Mouse (Mus musculus) heart, postnatal 10 days (tissue): ENCODE data around the gene Akt2. TPM values are rescaled to one million over a fixed set of nuclear protein-coding genes. Genes with fewer than 3 reads are reported as not detected.
A peak's percentile ranks its signal among the peaks of the same experiment; 100 is the strongest.

Experiments
- DNase-seq, 2 experiments: peaks; one replicate each; pipeline ENCODE4 v3.0.0; 2021
- intact Hi-C: fragments of 180-260 bp; cut with DNase I; formaldehyde crosslinking; loops from one replicate; pipeline ENCODE4 v1.15.1; 2025
- total RNA-seq, 2 experiments: library from RNA; stranded (reverse); gene quantifications; 2 replicates each; pipeline ENCODE4 v1.2.3; 2021

The Akt2 gene
- total RNA-seq, 2 experiments from 2014 or later = 171 to 174 TPM

DNA sequence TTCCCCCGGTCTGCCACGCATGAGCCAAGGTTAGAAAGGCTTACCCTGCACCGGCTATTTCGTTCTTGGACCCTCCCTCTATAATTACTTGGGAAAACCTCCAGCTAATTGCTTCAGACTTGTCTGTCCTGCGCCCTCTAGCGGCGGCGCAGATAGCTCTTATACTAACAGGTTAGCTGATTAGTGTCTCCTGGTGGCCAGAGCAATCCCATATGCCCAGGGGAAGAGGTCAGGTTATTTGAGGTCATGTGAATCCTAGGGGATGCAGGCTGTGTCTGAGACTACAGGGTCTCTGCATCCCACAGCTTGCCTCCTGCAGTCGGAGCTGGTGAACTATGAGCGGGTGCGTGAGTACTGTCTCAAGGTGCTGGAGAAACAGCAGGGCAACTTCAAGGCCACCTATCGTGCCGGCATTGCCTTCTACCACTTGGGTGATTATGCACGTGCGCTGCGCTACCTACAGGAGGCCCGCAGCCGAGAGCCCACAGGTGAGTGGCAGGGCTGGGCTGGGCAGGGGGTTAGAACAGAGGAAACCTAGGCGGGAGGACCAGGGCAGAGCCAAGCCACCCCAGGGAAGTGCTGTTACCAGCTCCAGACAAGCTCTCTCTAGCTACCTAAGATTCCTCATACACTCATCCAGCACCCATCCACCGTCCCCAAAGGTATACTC is 63.4 kb downstream of the Akt2 start:
- intact Hi-C loops = no loop called here
- no peak for DNase-seq

DNA sequence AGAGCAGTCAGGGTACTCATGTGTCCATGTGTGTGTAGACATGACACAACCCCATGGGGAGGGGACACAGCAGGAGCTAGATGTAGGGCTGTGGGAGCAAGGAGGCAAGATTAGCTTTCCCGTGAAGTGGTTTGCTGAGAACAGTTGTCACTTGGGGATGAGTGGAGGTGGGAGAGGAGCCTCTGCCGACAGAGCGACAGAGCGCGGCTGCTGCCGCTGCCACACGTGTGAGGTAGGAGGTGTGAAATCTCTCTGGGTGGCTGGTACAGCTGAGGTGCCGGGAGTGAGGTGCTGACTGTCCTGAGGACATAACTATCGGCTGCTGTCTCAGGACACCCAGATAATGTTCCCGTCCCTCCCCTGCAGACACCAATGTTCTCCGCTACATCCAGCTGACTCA is 64.2 kb downstream of the Akt2 start:
- DNase-seq = no peak
- intact Hi-C loops = no loop called here

DNA sequence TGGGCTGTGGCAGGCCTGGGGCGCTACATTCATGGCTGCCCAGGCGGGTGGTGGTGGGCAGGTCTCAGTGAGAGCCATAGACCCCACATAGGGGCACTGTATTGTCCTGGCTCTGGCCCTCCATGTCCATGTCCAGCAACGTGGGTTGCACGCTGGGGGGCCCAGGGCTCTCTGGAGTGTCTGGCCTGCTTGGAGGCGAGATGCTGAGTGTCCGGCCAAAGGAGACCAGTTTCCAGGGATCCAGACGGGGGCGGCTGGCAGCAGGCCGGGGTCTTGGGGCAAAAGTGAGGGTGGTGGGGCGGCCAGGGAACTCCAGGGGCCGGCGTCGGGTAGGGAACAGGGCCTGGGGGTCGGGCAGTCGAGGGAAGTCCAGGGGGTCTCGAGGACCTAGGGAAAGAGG is 65.2 kb downstream of the Akt2 start:
- intact Hi-C loops = no loop called here

DNA sequence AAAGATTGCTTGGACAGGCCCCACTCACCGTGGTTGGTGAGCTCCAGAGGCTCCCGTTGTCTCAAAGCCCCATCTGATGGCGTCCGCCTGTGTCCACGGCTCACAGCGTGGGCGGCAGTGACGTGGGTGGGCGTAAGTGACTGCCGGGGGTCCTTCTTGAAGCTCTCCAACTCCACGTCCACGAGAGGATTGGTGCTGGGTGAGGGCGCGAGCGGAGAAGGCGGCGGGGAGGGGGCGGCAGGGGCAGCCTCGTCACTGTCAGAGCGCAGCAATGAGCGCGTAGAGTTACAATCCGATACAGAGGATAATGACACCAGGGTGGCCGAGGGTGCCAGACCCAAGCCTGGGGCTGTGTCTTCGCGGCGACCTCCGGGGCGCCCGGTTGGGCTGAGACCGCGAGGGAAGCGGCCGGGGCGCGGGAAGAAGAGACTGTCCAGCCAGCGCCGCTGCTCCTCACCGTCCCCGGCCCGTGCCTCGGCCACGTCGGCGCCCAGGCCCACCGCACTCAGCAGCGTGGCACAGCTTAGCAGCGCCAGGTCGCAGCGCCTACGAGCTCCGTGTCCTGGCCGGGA is 66.6 kb downstream of the Akt2 start:
- intact Hi-C loops = no loop called here
- DNase-seq = no peak

More for the DNA sequence above, 65.2 kb downstream of the Akt2 start:
- DNase-seq = no peak

DNA sequence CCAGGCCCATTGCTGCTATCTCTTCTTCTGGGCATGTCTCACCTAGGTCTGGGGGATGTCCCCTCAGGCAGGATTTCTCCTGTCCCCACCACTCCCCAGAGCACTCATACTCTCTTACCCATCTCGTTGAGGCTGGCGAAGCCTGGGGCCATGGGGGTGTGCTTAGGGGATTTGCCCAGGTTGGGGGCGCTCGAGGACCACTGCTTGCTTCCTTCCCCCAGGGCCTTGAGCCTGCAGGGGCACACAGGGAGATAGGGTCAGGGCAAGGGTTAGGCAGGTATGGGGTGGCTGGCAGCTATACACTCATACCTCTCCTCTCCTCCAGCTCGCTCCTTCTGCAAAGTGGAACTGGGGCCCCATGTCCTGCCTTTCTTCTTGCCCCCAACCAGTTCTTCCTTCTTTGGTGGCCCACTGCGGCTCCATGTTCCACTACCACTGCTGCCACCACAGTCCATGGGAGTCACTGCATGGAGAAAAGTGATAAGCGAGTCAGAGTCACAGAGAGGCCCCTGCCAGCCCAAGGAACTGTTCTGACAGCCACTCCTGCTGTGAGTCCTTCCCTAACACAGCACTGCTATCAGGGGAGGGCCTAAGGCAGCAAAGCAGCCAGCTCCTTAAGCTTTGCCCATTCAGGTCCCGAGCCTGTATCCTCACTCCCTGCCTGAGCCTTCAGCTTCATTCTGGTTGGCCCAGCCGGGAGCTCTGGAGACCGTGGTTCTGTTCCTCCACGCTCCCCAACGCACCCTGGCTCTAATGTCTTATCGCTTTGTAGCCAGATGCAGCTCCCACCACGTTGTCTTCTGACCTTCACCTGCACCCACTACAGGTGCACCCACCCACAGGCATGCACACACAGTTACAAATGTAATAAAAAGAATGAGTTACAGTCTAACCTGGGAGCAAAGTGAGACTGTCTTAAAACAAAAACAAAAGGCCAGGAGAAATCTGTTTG is 67.6 kb downstream of the Akt2 start:
- DNase-seq = no peak
- intact Hi-C loops = no loop called here

DNA sequence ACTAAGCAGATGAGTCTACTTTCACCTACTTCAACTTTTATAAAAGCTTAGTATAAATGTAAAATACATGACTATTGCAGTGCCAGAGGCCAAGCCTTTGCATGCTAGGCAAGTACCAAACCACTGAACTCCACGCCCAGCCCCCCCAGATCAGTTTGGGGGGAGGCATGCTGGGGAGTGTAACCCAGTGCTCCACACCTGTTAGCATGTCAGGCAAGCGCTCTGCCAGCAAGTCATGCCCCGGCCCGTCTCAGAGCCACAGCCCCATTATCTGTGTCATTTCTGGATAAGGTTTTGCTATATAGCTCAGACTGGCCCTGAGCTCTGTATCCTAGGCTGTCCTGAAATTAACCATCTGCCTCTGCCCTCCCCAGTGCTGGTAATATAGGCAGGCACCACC is 70.7 kb downstream of the Akt2 start:
- intact Hi-C loops = no loop called here
- no peak for DNase-seq

DNA sequence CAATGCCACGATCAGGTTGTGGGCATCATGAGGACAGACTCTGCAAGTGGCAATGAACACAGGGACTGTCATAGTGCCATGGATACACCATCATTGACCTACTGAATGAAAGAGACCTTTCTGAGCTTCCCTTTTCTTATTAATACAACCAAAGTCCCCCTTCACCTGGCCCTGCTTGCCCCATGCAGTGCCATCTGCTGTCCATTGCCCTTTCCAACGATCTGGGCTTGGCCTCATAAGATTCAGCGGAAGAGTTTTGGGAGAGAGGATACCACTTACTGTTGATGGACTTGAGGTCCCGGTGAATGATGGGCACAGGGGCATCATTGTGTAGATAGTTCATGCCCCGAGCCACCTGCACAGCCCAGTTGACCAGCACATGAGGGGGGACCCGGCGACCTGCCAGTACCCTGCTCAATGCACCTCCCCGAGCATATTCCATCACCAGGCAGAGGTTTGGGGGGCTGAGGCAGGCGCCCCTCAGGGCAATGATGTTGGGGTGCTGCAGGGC is 81.8 kb downstream of the Akt2 start:
- DNase-seq = no peak
- intact Hi-C loops = no loop called here

DNA sequence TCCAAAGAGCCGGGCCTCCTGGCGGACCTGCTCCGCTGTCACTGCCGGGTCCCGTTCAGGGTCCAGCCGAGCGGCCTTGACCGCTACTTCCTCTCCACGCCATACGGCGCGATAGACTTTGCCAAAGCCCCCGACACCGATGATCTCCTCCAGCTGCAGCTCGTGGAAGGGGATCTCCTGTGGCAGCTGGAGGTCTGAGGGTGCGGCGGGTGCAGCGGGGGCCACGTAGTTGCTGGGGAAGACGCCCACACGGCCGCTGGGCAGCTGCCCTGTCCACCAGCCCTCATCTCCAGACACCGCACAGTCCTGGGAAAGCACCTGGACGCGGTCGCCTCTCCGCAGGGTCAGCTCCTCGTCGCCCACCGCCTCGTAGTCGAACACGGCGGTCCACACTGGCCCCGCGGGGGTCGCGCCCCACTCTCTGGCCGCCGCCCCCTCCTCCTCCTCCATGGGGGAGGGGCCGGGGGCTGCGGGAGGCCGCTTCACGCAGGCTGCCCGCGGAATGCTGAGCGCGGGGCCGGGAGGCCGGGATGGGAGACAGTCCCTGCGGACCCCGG is 82.3 kb downstream of the Akt2 start:
- intact Hi-C loops = no loop called here
- DNase-seq = peak; percentile 18 to 37

DNA sequence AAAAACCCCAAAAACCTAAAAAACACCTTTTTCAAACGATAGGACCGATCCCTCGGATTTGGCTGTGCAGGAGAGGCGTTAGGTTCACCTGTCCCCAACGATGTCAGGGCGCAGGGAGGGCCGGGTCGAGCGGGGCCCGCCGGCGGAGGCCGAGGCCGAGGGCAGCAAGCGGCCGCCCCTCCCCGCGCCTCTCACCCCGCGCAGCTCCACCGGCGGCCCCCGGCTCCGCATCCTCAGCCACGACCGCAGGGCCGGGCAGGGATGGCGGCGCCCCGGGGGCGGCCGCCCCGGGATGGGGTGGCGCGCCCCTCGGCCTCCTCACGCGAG is 82.8 kb downstream of the Akt2 start:
- intact Hi-C loops = no loop called here
- DNase-seq = no peak

DNA sequence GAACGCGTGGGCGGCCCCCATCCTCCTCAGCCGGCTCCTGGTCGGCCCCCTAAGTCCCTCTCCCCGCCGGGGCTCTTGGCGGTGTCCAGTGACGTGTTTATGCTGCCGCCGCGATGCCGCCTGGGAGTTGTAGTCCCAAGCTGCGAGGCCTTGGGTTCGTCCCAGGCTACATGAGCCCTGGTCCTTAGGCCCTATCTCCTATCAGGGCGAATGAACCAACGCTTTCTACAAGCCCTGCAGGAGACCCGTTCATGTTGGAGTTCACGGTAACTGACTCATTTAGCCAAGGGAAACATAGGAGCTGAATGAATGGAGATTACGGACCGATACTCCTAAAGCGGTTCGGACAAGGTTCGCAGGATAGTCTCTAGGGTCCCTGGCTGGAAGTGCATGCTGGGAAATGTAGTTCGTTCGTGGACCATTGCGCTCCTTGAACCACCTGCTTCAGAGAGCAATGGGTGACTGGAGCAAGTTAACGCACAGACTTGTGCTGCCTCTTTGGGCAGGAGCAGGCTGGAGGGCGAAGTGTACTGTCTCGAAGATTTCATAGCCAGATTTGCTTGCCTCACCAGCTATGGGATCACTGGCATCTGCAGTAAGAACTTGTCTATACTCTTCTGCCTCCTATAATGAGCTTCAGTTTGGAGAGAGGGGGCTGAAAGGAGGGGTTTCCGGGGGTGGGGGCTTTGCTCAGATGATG is 83.3 kb downstream of the Akt2 start, which contains the start of gene Map3k10:
Gene Map3k10 (minus strand): TSS at position 77 of the 700 bp plus-strand sequence.
- intact Hi-C loops = no loop called here

DNA sequence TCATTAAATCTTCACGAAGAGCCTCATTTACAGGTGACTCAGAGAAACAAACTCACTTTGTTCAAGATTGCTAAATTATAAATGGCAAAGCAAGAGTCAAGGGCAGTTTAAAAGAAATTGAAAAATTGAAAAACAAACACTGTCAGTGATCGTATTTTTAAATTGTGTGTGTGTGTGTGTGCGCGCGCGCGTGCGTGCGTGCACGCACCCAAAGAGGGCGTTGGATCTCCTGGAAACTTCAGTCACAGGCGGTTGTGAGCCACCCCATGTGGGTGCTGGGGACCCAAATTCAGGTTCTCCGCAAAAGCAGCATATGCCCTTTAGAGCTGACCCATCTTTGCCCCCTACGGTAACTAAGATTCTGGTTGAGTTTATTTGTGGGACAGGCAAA is 83.9 kb downstream of the Akt2 start:
- intact Hi-C loops = no loop called here
- DNase-seq = no peak

More for the DNA sequence above, 83.3 kb downstream of the Akt2 start, which contains the start of gene Map3k10:
- DNase-seq = peak; percentile 96

DNA sequence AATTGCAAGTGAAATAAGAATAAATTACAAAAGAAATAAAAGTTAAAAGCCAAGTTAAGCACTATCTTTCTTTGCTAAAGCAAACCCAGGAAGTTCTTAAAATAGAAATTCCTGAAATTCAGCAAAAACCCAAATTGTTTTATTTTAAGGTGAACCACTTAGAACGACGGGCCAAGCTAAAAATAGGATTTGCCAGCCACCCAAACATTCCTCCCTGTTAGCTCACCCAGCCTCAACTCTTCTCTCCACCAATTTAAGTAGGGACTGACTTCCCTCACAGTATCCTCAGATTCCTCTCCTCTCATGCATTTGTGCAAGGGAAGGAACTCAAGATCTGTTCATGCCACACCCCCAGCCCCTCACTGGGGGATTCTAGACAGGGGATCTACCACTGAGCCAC is 91.9 kb downstream of the Akt2 start:
- intact Hi-C loops = no loop called here
- no peak for DNase-seq

DNA sequence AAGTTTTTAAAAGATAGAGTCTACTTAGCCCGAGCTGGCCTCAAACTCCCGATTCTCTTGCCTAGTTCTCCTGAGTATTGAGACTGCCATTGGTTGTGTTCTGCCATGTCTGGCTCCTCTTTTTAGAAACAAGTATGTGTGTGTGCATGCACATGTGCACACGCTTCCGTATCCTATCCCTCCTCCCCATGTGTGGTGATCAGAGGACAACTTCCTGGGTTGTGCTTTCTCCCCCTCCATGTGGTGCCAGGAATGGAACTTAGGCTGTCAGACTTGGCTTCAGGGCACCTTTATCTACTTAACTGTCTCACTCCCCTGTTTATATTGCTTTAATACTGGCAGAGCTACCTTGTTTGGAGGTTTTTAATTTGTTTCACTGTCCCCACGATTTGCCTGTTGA is 93.9 kb downstream of the Akt2 start:
- no peak for DNase-seq
- intact Hi-C loops = loop anchor here (1.0 to 5.0 kb wide), 4 partner anchors 34 to 348 kb away; partner anchors contain the start of genes Akt2 and Ltbp4

DNA sequence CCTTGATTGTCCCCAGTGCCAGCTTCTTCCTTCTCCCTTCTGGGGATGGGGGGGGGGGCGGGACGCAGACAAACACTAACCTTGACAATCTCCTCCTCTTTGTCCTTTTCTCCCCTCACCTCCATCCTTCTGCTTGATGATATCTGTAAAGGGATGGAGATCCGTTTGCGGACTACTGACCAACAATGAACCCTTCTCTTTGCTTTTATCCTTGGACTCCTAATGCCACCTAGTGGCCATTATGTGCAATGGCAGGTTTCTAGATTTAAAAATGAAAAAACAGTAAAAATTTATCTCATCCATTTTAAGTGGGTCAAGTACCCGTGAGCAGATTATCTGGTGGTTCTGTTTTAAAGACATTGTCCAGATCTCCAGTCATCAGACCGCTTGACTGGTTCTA is 94.3 kb downstream of the Akt2 start:
- DNase-seq = peak in 1 of 2 experiments; percentile 32
- intact Hi-C loops = loop anchor here (1.0 to 5.0 kb wide), 4 partner anchors 34 to 349 kb away; partner anchors contain the start of genes Akt2 and Ltbp4

DNA sequence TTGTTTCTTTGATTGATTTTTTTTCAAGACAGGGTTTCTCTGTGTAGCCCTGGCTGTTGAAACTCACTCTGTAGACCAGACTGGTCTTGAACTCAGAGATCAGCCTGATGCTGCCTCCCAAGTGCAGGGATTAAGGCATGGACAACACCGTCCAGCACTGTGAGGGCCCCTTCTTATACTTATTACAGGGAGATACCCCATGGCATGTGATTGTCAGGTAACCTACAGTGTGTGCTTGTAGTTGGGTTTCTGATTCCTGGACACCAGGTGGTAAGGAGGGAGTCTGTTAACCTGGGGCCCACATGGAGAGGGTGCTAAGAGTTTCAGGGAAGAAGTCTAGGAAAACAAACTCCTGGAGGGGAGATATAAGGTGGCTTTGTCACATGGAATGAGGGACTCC is 95.7 kb downstream of the Akt2 start:
- intact Hi-C loops = loop anchor here (5.0 kb wide), 2 partner anchors 40 to 95 kb away; partner anchors contain the start of gene Akt2
- no peak for DNase-seq

DNA sequence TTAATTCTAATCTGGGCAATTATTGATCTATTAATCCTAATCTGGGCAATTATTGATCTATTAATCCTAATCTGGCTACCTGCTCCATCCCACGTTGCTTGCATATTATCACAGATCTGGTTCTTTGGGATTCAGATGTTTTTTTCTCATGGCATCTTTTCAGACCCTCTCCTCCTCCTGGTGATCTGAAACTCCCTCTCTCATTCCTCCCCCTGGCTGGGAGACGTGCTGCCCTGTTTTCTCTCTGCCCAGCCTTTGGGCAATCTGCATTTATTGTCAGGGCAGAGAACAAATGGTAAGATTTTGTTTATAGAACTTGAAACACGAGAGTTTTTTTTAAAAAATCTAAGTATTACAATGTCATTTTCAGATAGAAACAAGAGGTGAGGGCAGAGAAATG is 96.5 kb downstream of the Akt2 start:
- intact Hi-C loops = loop anchor here (5.0 kb wide), 2 partner anchors 39 to 96 kb away; partner anchors contain the start of gene Akt2

DNA sequence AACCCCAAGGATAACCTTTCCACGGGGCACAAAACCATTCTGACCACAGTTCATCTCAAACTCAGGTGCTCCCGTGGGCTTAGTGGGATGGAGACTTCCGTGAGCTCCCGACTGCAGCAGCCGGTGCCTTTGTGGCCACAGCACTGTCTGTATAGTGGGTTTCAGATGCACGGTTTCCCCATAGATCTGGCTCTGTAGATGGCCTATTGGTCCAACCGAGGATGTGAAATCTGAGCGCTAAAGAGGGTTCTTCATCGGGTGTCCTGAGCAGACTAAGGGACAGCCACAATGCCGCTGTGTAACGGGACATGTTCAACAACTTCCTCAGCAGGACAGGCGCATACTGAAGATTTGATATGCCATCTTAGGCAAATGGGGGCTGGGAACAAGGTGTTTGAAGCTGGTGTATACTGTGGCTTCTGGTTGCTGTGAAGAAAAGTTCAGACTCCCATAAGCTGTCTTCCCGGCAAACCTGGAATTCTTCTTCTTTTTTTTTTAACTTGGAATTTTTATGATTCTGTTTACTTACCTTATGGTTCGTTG is 97.0 kb downstream of the Akt2 start:
- intact Hi-C loops = loop anchor here (5.0 kb wide), 2 partner anchors 39 to 96 kb away; partner anchors contain the start of gene Akt2
- DNase-seq = no peak

More for the DNA sequence above, 96.5 kb downstream of the Akt2 start:
- no peak for DNase-seq

DNA sequence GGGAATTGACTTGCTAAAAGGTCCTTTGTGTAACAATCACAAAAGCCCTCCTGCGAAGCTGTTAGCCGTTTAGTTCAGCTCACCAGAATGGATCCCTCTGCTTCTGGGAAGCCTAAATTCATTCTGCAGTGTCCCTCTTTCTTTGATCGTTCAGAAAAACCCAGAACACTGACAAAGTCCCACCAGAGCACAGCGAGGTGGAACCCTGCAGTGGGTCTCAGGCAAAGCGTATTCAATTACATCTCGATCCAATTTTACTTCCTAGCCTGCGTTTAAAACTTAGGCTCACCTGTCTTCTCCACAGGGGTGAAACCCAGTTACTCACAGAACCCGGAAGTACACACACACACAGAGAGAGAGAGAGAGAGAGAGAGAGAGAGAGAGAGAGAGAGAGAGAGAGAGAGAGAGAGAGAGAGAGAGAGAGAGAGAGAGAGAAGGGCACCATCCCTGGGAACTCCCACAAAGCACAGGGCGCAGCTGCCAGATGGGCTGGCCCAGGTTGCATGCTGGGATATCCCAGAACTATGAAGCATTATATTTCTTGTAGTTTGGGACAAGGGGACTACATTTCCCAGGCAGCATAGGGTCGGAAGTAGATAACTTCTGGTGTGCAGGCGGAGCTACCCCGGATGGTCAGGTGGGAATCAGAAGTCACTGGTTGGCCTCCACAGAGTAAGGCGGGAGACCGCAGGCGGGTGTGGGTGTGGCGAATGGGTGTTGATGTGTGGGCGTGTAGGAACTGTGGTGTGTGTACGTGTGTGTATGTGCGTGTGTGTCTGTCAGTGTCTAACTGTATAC is 97.7 kb downstream of the Akt2 start, which contains the start of gene Zfp607b:
Gene Zfp607b (plus strand): TSS at position 526 of the 798 bp plus-strand sequence.
- intact Hi-C loops = loop anchor here (5.0 kb wide), 2 partner anchors 38 to 97 kb away; partner anchors contain the start of gene Akt2
- DNase-seq = peak; percentile 94 to 95
